Mouse (Mus musculus) left cerebral cortex, postnatal 4 days (tissue): ENCODE data around the gene Corin. TPM values are rescaled to one million over a fixed set of nuclear protein-coding genes. Genes with fewer than 3 reads are reported as not detected.

Experiments
- DNase-seq: peaks from one replicate; pipeline ENCODE4 v3.0.0-alpha.2; 2022
- intact Hi-C: fragments of 180-260 bp; cut with DNase I; formaldehyde crosslinking; loops from one replicate; pipeline ENCODE4 v1.15.1; 2025
- total RNA-seq, 2 experiments: library from RNA; stranded (reverse); gene quantifications; 2 replicates each; pipeline ENCODE4 v1.2.3; 2021

Gene Corin
- under 1 TPM; 0.18 to 0.26 TPM for total RNA-seq

DNA sequence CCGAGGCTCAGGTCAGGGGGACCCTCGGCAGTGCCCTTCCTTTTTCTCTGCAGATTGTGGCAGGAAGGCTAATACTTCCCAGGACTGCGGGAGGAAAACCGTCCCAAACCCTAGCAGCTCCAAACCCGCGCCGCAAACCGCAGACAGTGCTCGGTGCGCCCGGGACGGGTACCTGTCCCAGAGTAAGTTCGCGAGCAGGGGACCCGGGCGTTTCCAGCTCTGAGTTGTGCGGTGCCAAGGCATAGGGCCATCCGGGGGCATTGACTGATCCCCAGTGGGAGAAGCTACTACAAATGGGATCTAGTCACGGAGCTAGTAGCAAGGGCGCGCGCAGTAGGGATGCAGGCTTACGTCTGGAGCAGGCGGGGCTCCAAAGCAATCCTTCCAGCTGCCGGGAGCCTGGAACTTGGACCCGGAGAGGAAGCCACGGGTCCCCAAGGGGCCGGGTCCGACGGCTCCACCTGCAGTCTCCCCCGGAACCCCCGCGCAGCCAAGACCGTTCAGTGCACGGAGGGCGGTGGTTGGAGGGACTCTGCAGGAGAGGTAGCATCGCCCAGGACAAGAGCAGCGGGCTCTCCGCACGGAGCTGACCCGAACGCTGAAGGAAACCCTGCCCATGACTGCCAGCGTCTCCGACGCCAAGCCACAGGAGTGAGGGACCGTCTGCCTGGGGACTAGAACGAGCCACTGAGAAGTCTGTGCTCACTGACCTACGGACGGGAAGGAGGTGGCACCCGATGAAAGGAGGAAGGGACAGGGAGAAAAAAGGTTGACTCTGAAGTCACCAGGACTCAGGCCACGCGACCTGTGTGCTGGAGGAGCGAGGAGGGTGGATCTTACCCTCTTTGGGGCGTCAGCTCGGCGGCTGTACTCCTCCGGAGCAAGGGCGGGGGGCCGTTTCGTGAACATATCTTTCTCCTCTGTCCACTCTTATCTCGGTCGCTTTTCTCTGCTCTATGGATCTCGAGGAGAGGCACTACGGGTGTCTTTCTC, at the start of gene Corin:
Corin (minus strand) TSS at position 943 of the 993 bp plus-strand sequence.
- intact Hi-C loops, result loop anchor here (2.0 kb wide), 1 partner anchor 153 kb away; no protein-coding TSS in a partner anchor
- DNase-seq, result peak; percentile 10

DNA sequence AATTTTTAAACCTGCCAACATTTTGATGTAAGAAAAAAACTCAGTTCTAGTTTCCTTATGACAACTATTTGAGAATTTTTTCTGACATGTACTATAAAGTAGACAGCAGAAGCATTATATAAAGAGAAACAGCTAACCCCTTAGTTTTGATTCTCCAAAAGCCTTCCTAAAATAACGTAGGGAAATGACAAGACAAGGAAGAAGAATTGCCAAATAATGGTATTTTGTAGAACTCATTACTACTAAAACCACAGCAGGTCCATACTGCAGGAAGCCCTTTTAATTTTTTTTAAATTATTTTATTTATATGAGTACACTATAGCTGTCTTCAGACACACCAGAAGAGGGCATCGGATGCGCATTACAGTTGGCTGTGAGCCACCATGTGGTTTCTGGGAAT, 46.9 kb upstream of the Corin start:
- DNase-seq, result no peak
- intact Hi-C loops, result loop anchor here (10.0 kb wide), 1 partner anchor 154 kb away; no protein-coding TSS in a partner anchor

DNA sequence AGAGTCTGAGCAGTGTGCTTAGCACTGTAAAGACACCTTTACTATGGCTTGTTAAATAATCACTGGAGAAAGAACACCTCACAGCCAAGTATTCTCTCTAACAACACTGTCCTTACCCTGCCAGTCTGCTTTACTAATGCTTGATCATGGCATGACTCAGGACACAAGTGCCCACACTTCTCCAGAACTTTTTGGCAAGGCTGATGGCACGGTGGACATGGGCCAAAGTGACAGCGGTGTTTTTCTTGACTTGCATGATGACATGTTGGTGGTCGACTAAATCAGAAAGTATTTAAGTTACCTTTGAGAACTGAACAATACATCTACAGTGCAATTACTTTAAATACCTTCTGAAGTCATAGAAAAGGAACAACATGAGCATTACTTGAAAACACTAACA, 24.6 kb upstream of the Corin start:
- intact Hi-C loops, result no loop called here
- DNase-seq, result peak; percentile 21

DNA sequence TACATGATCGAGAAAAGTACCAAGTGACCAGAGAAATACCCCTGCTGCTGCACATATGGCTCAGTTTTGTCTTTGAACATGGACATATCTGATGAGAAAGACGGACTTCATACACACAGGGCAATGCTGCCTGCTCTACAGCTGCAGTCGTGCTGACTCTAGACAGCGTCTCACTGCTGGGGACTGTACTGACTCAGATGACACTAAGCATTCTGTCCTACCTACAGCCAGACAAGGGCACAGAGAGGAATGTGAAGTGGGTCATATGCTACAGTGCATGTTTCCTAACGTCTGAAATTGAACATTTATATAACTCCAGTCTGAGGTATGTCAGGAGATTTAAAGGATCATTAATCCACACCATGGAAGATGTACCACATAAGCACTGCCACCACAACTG, 9.5 kb upstream of the Corin start:
- intact Hi-C loops, result no loop called here

DNA sequence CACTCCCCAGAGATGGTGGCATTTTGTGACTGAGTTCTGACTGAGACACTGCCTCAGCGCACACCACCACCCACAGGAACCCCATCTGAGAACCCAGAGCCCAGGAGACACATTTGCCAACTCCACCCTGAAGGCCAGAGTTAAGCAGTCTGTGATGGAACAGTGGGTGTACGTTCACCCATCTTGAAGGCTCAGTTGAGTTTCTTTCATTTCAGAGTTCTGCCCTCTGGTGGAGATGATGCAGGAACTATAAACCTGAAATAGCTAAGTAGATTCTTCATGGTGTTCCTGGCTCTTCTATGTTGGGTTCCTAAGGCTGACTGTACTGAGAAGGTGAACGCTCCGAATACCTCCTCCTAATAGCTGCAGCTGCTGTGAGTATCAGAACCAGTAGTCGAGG, 1.5 kb upstream of the Corin start:
- DNase-seq, result no peak
- intact Hi-C loops, result loop anchor here (2.0 kb wide), 1 partner anchor 155 kb away; no protein-coding TSS in a partner anchor

More for the DNA sequence above, 9.5 kb upstream of the Corin start:
- no peak for DNase-seq

DNA sequence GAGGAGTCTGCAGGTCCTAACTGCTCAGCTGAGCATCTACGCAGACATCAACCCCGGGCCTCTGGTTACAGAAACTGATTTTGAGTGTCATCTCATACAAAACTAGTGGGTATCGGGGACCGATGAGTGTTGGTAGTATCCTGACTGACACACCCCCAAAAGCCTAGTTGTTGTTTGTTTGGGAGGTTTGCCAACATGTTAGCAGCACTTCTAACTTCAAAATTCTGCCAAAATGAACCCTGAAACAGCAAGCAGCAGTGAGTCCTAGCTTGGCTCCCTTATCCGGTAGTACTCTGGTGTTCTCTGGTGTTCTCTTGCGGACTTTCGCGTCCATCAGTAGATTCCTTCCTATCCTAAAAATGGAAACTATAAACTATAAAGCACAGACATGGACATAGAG, 1.5 kb downstream of the Corin start:
- no peak for DNase-seq
- intact Hi-C loops, result no loop called here

DNA sequence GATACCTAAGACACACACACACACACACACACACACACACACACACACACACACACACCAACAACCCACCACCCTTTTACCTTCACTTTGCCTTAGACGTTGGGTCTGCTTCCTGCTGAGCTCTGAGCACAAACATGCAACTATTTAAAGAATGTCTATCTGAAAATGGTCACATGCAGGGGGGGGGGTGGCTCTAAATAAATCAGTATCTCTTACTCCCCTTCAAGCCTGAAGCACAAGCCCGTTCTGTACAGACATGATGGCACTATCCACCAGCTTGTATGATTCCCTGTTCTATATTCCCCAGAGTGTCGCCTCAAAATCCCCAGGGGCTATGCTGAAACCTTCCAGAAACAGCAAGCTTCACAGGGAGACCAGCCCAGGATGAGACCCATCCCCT, 2.5 kb downstream of the Corin start:
- intact Hi-C loops, result no loop called here
- DNase-seq, result no peak

DNA sequence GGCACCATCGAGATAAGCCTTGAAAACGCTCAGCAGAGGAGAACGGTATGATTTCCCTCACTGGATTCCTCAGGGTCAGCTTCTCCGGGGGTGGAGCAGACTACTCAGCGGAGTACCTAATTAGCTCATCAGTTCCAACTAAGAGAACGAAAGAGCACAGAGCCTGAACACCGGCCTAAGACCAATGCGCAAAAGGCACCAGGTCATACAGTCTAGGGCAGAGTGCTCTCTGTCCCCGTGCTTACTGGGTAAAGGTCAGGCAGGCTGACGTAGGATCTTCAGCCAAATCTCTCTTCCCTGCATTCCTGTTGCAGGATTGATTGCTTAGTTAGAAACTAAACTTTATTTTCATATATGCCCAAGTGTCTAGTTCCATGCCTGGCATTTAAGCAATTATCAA, 6.0 kb downstream of the Corin start:
- no peak for DNase-seq
- intact Hi-C loops, result no loop called here

DNA sequence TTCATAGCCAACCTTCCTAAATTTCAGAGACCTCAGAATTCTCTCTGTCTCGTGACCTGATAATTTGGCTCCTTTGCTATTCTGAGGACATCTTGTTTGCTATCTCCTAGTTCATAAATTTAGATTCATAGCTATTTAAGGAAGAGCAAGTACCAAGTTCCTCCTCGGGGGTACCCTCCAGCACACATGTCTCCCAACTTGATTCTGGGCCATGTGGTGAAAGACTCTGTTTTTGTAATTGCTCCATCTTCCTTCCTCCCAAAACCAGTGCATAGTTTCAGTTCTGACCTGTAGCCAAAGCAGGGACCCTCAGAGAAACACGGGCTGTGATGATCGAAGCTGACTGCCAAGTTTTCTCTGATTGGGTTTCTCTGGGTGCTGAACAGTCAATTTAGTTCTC, 7.5 kb downstream of the Corin start:
- intact Hi-C loops, result no loop called here
- DNase-seq, result no peak

DNA sequence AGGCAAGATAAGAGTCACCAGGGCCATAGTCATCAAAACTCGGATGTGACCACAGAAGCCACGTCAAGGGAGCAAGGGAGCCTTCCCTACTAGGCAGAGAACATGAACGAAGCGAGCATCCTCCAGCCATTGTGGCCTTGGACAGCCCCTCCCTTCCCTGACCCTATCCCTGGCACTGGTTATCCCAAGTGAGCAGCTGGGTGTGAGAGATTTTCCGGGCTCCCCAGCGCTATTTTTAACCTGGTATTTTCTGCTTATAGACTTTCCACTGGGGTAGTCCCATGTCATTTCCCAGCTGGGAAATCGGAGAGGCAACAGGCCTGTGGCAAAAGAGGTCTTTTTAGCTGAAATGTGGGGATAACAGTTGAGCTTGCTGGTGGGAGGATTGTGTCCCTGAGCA, 10.4 kb downstream of the Corin start:
- intact Hi-C loops, result no loop called here
- DNase-seq, result no peak

DNA sequence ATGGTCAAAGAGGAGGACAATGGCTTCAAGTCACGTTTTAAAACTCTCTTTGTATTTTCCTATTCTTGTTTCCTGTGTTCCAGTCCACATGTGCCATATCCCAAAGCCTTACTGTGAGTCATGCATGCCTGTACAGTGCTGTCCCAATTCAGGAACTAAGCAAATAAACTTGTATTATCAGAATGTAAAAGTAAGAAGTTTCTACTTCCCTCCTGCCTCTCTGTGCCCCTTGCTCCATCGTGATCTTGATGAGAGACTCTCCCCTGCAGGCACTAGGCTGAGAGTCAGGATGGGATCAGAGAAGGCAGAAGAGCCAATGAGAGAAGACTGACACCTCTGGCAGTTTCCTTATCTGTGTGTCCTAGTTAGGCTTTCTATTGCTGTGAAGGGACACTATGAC, 13.0 kb downstream of the Corin start:
- DNase-seq, result no peak
- intact Hi-C loops, result no loop called here

DNA sequence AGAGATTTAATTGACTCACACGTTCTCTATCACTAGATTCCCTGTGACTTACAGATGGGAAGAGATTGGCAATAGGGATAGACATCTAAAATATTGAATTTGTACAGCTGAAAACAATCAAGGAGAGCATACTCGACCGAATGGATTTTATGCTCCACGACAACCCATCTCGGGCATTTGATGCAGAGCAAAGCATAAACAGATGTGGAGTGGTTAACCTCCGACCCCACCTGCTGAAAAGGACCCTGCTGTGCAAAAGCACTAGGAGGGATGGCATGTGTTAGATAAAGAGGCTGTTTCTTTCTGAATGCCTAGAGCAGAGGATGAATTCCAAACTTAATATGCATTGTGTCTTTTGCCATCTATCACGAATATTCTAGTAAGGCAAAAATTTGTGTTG, 23.8 kb downstream of the Corin start:
- DNase-seq, result no peak
- intact Hi-C loops, result no loop called here

DNA sequence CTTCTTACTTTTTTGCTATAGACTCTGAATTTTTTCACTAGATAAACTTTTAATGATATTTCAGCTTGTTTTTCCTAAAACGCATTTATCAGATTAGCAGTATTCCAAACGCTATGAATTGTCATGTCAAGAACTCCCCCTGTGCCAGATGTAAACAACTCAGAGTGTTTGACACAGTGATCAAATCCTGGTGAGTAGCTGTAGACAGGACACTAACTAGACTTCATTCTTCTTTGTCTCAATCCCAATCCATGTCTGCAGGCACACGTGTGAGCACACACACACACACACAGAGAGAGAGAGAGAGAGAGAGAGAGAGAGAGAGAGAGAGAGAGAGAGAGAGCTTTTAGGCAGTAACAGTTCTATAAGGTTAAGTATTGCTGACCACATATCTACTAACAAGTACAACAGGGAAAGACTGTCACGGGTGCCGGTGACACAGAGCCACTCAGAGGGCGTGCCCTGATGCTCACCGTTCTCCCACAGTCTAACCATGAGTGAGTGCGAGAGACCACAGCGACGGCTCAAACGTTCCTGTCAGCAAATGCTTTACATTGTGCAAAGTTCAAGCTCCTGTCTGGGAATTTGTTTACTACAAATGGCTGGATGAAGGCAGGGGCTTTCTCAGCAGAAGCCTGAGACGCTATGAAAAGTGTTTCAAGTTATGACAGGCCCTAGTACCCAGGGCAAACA, 31.8 kb downstream of the Corin start:
- intact Hi-C loops, result no loop called here

DNA sequence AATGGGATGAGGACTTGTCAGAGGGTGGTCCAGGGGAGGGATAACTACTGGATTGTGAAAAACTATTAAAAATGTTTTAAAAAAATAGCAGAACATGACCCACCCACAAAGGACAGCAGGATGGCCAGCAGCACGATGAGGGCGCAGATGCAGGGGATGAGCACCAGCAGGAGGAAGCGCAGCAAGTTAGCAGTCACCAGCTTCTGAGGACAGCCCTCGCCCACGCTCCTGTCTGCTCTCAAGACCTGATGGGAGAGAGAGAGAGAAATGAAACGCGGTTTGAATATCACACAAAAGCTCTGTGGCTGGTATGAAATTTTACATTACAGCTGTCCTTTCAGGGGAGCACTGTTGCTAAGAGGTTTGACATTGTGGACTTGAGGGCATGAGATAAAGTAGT, 32.5 kb downstream of the Corin start:
- DNase-seq, result peak; percentile 6
- intact Hi-C loops, result no loop called here

More for the DNA sequence above, 31.8 kb downstream of the Corin start:
- no peak for DNase-seq

DNA sequence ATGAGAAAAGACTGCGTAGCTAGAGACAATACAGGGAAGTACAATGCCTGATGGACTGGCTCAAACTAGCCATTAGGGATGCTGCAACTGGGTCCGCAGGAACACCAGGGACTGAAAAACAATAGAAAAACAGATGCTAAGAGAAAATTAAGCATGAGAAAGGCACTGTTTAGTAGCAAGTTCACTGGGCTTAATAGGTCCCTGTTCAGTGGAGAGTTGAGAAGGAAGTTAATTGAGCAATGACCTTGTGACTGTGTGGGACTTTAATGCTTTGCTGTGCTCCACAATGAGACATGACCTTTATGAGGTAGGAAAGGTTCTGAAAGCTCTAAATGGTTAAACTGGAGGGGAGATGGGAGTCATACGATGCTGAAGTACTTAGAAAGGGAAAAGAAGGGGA, 39.3 kb downstream of the Corin start:
- DNase-seq, result no peak
- intact Hi-C loops, result no loop called here

DNA sequence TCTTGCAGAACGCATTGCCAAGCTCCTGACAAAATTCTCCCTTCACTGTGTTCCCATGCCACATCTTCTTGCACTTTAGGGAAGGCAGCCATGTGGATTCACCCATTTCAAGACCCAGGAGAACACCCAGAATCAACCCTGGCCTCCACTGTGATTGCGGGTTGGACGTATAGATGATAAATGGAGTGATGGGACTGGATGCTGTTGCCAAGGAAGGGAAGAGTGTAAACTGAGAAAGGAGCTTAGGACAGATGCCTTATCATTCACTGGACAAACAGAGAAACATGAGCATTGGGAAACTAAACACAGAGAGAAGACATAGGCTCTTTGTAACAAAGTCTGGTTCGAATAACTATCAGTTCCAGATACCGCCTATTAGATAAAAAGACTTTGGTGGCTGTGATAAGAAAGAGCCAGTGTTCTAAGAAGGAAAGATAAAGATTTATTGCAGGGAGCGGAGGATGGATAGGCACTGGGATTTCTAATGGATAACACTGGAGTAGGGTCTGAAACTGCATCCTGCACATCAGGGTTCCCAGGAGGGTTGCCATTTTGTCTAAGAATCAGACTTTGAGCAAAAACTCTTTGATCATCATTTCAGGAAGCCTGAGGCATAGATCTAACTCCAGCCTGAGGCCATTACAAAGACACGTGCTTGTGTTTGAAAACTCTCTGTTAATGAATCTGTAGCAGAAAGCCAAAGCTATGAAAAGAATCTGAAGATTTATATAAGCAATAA, 44.7 kb downstream of the Corin start:
- intact Hi-C loops, result no loop called here
- no peak for DNase-seq

DNA sequence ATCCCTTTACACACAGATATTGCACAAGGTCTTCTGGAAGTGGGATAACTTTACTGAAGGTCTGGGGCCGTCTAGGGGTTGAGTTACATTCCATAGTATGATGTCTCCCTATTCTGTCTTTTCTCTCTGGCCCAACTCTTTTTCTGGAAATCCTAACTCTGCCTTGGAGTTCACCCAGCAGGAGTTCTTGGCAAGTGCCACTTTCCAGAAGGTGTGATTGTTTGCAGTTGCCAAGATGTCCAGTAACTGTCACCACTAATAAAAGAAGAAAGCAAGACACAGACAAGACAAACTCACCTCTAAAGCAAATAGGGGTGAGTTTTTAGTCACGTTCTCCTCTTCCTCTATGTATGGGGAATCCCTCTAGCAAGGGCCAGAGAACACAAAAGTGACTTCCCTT, 50.6 kb downstream of the Corin start:
- DNase-seq, result peak; percentile 63
- intact Hi-C loops, result no loop called here

DNA sequence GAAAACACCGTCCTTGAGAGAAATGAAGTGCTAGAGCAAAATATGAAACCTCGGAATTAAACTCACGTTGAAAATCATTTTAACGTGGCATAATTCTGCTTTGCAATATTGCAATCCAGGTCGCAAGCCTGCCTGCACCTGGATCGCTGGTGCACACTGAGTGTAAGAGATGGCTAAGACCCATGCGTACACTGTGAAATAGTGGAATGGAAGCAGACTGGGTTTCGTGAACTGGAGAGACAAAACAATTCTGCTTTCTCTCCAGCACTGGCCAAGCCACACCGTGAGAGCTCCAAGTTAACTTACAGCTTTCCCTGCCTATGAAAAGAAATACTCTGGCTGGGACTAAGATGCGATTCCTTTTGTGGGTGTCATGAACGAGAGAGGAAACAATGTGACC, 51.1 kb downstream of the Corin start:
- no peak for DNase-seq
- intact Hi-C loops, result no loop called here

DNA sequence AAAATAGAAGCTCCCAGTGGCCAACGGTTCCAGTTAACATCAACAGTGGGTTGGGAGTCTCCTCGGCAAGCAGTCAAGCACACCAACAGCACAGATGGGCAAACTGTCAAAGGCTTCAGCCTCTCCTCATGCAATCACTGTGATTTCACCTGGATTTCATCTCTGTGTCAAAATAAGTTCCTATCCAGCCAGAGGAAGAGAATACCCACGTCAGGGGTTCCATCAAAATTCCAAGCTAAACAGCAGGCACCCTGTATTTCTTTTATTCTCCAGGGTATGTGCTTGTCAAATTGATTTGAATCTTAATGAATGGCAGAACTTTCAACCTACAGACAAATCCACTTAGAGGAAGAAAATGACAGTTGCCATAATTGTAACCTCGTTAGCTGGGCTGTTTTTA, 51.5 kb downstream of the Corin start:
- peak; percentile 18 for DNase-seq
- intact Hi-C loops, result no loop called here

DNA sequence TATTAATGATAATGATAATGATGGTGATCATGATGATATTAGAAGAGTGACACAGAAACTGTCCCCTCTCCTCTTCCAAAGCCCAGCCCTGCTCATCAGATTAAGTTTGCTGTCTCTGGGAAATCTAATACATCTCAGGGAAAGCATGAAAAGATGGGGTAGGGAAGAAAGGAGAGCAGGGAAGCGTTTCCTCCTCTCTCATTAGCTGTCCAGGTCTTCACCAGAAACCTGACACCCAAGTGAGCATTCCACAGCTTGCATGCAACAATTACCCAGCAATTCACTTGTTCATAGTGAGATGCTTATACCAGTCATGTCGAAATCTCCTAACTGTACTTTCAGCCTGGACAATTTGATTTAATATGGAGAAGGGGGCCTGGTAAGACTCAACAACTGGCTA, 55.4 kb downstream of the Corin start:
- intact Hi-C loops, result no loop called here
- no peak for DNase-seq

DNA sequence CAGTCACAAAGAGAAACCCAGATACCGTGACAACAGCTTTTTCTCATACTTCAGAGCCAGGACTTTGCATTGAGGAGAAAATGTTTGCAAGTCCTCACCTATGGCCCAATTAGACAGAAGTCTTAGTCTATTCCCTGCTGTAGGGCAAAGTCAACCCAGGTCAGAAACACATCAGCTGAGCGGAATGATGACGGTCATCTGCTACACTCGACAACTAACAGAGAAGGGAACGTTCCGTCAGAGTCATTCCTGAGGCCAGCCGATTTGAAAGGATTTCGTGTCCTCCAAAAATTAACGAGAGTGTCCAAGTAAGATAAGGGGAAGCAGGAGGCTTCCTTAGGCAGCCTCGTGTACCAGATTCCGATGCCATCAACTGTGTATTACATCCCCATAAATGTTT, 58.2 kb downstream of the Corin start:
- no peak for DNase-seq
- intact Hi-C loops, result no loop called here
